Mouse (Mus musculus): ENCODE data around the gene Vmn1r179.
"Not testable (repeated sequence)": the region's sequence is repeated elsewhere in the genome, so short reads cannot be mapped to it uniquely, and the experiment has no call there.

Vmn1r179 gene

GRCm38 (mm10) chr7:23926678-23927077 lies at the start of gene Vmn1r179:
Vmn1r179 (plus strand) TSS chr7:23926978.
- no peak for DNase-seq (ENCODE audit: low spot score)

DNA sequence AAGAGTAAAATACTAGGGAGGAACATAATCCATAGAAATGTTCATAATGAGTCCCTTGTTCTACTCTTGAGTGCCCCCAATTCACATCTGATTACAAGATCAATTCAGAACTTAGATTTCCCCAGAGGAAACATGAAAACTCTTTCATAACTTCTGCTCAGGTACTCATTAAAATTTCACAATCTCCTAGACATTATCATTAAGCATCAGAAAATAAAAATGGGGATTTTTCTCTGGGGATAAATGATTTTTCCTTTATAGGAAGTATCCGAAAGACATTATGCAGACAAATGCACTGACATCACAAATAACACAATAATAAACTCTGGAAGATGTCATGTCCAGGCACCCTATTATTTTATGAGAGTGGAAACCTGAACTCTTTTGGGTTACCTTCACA lies 35.1 kb upstream of the Vmn1r179 start, which contains the start of gene Vmn1r178:
TSS of gene Vmn1r178 (plus strand) at position 301 of the 400 bp plus-strand sequence.
- no peak for DNase-seq (ENCODE audit: low spot score)

GRCm38 (mm10) chr7:23950332-23950731 lies 23.6 kb downstream of the Vmn1r179 start, which contains the start of gene Vmn1r180:
Vmn1r180 (plus strand) TSS chr7:23950632.
- DNase-seq (ENCODE audit: low spot score), result no peak

GRCm38 (mm10) chr7:23968044-23968443 lies 41.3 kb downstream of the Vmn1r179 start:
- DNase-seq (ENCODE audit: low spot score), result not testable (repeated sequence)

DNA sequence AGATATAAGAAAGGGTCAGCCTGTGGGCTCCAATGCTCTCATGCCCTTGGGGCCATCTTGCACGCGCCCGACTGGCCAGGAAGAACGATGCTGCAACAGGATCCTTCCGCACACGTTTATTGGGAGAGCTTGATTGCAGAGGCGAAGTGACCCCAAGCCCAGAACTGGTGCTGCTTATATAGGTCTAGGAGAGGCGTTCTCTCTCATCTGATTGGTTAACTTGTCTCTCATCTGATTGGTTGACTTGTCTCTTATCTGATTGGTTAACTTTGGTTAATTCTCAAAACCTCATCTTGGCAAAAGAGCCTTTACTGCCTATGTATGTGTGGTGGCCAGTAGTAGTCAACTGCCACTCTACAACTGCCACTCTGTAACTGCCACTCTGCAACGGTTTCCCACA lies 47.5 kb downstream of the Vmn1r179 start, which contains the start of gene Vmn1r181:
TSS of gene Vmn1r181 (plus strand) at position 301 of the 400 bp plus-strand sequence.
- not testable (repeated sequence) for DNase-seq (ENCODE audit: low spot score)
